Mouse (Mus musculus) layer of hippocampus, postnatal 36 days (tissue): ENCODE results near the gene Znhit2. TPM values are rescaled to one million over a fixed set of nuclear protein-coding genes. Genes with fewer than 3 reads are reported as not detected.

Source experiments
- DNase-seq, 2 experiments: peaks; one replicate each; pipeline ENCODE4 v3.0.0; 2022
- microRNA-seq, 2 experiments: library from miRNA; unstranded; fragments of <30 nt; microRNA quantifications; one replicate each; pipeline ENCODE4 v1.2.0; 2021
- total RNA-seq, 2 experiments: library from RNA; stranded (reverse); gene quantifications; 2 replicates each; pipeline ENCODE4 v1.2.3; 2021

Gene Znhit2
- total RNA-seq, 2 experiments from 2014 or later: 33.1 to 35.2 TPM

DNA sequence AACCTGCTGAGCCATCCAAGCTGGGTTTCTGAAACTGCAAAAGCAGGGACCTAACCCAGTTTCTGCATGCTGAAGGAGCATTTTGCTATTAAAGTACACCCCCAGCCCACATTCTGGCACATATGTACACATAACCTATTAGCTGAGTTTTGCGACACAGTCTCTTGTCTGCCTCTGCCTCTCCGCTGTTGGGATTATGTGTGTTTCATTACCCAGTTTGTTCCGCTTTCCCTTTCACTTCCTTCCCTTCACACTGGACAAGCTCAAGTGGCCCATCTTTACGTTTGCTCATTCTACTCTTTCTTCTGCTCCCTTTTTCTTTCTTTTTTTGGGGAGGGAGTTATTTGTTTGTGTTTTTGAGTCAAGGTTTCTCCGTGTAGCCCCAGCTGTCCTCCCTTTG lies 12.9 kb downstream of the Znhit2 start:
- DNase-seq: no peak

DNA sequence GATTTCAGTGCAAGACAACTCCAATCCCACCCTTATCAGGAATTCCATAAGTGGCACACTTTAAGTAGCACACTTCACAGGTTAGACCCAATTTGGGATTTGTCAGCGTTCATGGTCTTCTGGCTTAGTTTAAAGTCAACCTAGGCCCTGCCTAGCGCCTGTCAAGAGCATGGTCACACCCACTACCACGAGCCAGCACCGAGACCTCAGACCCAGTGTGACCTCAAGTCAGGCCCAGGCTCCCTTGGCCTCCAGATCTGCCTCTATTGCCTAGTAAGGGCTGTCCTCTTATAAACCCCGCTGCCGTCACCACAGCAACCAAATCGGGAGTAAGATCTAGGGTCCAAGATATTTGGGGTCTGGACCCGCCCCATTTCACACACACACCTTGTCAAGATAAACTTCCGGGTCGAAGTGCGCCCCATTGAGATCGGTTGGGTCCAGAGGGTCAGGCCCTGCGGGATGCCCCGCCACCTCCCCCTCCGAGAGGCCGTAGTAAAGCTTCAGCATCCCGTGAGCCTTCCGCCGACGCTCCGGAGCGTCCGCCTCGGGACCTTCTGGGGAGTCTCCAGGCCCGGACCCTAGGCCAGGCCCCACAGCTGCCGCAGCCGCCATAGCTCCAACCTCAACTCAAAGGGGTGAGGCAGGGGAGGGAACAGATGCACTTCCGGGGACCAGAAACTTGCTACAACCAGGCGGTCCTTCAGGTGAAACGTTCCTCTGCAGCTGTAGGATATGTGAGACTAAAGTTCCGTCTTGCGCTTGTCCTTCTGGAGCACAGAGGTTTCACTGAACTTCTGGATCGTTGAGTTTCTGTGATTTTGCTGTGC lies 15.8 kb downstream of the Znhit2 start, which contains the start of gene Vps51:
Gene Vps51 (minus strand): TSS at position 668 of the 830 bp plus-strand sequence.
- peak; percentile 79 to 83 for DNase-seq

DNA sequence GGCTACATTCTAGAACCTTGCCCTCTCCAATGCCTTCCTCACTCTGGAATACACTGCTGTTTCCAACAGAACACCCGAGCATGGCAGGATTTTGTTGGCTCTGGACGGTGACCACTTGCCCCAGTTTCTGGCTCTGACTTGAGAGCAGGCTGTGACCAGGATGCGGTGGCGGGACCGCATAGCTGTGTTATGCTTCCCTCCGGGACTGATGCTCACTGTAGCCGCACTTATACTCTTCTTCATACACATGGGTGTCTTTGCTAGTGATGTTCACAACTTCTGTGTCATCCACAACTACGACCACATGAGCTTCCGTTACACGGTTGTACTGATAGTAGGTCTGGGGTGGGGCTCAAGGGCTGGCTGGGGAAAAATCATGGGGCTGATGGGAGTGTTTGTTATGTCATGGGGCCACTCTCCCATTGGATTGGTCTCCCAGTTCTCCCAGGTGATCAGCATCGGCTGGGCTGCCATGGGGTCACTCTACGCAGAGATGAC lies 19.0 kb downstream of the Znhit2 start, which contains the start of gene Tmem262:
Gene Tmem262 (plus strand): TSS at position 51 of the 498 bp plus-strand sequence.
- DNase-seq: no peak

DNA sequence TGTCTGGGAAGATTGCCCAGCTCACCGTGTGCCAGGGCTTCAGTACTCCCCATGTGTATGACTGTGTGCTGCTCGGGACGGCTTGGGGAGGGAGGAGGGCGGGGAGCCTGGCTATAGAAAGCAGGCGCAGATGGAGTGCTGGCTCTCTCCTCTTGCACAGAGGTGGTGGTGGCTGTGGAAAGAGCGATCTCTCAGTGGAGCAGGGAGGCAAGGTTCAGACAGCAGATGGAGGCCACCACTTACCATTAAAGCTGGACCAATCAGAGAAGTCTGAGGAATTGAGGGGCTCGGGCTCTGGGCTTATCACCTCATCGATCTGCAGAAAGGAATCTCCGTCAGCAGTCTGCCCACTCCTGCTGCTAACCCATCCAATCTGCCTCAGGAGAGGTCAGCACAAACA lies 21.2 kb downstream of the Znhit2 start, which contains the start of gene Gm28374:
Gene Gm28374 (minus strand): TSS at position 101 of the 400 bp plus-strand sequence.
- DNase-seq: peak in 1 of 2 experiments; percentile 4

DNA sequence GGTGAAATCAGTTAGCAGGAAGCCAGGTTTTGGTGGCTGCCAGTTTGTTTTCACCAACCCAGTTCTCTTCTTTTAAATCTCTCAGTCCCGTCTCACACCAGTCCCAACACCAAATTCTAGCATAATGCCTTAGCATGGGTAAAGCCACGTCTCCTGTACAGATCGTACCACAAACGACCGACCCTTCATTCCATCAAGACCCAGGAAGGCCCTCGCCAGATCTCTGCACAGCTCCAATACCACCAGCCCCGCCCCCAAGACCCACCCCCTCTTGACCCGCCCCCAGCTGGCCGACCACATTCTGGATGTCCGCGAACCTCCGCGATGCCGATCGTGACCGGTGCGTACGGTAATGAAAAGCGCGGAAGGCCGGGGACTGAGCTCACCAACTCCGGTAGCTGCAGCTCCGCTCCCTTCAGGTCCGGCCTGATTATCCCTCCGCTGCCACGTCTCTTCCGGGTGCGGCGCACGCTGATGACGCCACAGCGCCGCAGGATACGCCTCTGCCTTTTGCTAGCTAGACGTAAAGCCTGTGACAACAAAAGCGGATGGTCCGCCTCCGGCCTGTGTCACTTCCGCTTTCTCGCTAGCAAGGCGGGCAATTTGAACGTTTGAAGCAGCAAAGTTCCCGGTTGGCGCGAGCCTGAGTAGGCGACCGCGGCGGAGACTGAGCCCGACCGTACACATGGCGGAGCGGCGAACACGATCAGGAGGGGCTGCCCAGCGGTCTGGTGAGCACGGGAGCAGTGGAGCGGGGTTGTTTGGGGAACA lies 23.7 kb downstream of the Znhit2 start, which contains the start of the genes Zfpl1 and Cdca5:
Gene Zfpl1 (minus strand): TSS at position 479 of the 771 bp plus-strand sequence.
Gene Cdca5 (plus strand): TSS at position 506 of the 771 bp plus-strand sequence.
- DNase-seq: peak; percentile 96

DNA sequence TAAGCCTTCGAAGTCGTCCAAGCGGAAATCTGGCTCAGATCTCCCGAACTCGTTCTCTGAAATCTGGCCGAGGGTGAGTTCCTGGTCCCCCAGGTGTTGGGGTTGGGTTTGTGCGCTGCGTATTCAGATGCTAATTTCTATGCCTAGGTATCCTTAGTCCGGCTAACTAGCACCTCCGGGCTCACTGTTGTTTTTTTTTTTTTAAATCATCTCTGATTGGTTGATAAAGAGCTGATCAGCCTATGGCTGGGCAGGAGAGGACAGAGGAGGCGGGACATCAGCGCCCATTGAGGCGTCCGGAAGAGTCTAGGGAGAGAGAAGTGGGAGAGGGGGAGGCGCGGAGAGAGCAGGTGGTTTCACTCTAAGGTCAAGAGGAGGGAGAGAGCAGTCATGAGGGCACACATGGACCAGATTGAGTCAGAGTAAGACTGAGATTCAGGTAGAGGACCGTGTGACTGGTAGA lies 24.5 kb downstream of the Znhit2 start:
- DNase-seq: peak in 1 of 2 experiments; percentile 5

DNA sequence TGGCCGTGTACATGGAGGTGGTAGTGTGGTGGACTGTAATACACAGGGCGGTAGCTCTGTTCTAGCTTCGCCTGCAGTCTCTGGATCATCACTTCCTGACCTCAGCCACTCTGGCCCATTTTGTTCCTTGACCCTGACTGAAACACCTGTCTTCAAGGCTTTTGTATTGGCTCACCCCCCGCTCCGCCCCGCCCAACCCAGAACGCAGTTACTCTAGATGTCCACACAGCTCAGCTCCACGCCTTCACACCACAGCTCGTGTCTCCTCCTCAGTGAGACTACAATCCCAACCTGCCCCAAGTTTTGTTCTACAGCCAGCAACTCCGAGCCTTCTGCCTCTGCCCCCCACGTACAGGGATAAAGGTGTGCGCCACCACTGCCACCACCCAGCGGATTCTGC lies 27.8 kb downstream of the Znhit2 start:
- no peak for DNase-seq

DNA sequence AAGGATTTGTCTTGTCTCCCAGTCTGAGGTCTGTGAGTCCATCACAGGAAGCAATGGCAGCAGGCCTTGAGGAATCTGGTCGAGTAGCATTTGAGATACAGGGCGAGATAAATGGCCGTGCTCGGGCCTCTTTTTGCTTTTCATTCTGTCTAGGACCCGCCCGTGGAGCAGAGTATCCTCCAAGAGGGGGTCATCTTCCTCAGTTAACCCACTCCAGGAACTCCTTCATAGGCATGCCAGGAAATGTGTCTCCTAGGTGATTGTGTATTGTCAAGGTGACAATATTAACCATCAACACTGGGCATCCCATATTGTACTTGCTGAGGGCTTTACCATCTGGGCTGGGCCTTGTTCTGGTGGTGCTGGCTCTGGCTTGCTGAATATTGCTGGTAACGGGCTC lies 33.1 kb downstream of the Znhit2 start, which contains the start of gene AC131692.1:
Gene AC131692.1 (plus strand): TSS at position 301 of the 400 bp plus-strand sequence.
- DNase-seq: no peak

DNA sequence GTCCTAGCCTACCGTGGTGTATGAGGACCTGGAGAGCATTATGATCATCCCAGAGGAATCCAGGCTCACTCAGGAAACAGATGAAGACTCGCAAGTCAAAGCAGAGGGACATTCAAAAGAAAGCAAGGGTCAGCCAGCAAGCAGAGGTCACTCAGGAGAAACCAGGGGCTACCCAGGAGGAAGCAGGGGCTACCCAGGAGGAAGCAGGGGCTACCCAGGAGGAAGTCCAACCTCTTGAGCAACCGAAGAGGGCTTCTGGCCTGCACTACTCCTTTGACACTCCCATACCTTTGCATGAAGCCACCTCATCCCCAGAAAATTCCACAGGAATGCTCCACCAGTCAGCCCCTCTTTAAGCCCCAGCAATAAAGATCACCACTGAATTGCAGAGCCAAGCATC lies 36.9 kb downstream of the Znhit2 start:
- DNase-seq: no peak

DNA sequence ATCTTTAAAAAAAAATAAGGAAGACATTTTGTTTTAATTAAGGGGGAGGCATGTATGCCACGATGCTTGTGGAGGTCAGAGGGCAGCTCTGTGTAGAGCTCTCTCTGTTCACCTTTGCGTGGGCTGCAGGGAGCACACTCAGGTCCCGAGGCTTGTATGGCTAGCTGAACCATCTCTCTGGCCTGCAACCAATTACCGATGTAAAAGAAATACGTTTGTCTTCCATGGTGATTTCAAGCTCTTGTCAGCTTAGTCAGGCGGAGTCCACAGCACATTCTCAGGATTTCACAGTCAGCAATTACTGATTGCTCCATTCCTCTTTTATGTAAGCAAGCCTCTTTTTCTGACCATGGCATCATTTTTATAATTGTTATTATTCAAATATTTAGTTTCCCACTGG lies 40.2 kb downstream of the Znhit2 start:
- no peak for DNase-seq

DNA sequence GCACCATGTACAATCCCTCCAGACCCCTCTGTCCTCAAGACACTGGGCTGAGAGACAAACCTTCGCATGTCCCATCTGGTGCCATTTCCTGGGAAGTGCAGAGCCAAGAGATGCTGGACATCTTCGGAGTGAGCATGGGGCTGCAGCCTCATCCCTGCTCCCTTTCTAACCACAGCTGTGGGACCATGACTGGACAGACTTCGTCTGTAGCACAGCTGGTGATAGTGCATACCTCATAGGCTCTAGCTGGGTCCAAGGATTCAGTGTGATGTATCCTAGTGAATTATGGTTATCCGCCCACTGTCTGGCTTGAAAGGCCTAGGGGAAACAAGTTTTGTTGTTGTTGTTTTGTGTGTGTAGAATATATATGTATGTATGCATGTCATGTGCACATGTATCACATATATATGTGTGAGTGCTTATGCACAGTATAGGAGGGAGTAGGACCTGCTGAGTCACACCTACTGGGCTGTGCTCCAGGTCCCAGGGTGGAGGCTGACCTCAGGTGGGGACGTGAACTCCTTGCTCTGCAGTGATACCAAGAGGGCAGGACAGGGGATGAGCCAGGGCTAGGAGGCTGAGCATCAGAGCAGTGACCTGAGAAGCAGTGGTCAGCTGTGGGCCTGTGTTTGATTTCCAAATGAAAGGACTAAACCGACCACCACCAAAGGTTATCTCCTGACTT lies 41.3 kb downstream of the Znhit2 start:
- no peak for DNase-seq

DNA sequence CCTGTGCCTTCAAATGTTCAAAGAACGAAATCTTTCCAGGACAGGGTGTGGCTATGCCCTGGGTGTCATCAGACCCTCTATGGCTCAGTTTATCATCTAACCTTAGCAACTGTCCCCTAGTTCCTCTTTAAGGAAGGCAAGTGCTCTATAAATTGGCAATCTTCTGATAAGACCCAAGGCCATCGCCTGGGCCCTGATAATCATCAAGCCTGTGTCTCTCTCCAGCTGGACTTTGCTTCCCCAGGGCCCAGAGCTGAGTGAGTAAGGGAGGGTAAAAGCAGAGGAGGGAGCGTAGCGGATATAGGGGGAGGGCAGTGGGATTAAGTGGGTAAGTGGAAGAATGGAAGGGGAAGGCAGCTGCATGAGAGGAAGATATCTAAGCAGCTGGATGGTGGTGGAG lies 43.5 kb downstream of the Znhit2 start:
- DNase-seq: no peak

DNA sequence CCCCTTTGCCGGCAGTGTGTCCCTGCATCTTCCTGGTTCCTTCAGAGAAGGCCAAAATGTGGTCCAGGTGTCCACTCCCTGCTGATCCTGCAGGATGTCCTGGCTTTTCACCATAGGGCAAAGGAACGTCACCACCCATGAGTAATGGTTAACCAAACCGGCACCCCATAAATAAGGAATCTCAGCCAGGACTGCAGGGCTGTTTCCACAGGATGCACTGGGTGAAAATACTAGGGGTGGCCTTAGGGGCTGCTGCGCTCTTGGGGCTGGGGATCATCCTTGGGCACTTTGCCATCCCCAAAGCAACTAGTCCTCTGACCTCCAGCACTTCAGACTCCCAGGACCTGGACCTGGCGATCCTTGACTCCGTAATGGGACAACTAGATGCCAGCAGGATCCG lies 44.6 kb downstream of the Znhit2 start, which contains the start of gene Naaladl1:
Gene Naaladl1 (plus strand): TSS at position 197 of the 400 bp plus-strand sequence.
- no peak for DNase-seq

Small RNA genes within 50 kb of the gene (microRNA-seq; reads per million reads assigned to microRNA genes)
- gene Mir6988: 1.5 to 2.8 reads per million in 2 experiments

Other genes with a start within 250 kb of the Znhit2 start
- 10 to 100 TPM; 13.5 to 14.2 TPM for gene Frmd8, start 185.9 kb upstream of the Znhit2 start, total RNA-seq
- 1 to 10 TPM; 2.5 to 2.7 TPM for gene Slc25a45, start 183.4 kb upstream of the Znhit2 start, total RNA-seq
- gene Tigd3, start 167.0 kb upstream of the Znhit2 start, total RNA-seq: 1 to 10 TPM; 1.9 to 2.2 TPM
- 100 to 1,000 TPM in 1 of 2 experiments, 10 to 100 TPM in 1; 92.0 to 108 TPM for gene Dpf2, start 148.2 kb upstream of the Znhit2 start, total RNA-seq
- 1 to 10 TPM; 4.4 to 5.5 TPM for gene Cdc42ep2, start 136.4 kb upstream of the Znhit2 start, total RNA-seq
- gene Pola2, start 97.0 kb upstream of the Znhit2 start, total RNA-seq: 1 to 10 TPM; 5.3 to 5.5 TPM
- gene Slc22a20, start 75.0 kb upstream of the Znhit2 start, total RNA-seq: not detected
- 10 to 100 TPM; 20.5 to 26.0 TPM for gene Capn1, start 45.3 kb upstream of the Znhit2 start, total RNA-seq
- gene Syvn1, start 14.6 kb upstream of the Znhit2 start, total RNA-seq: 10 to 100 TPM; 46.4 to 52.3 TPM
- 10 to 100 TPM; 46.8 to 47.9 TPM for gene Mrpl49, start 3.4 kb upstream of the Znhit2 start, total RNA-seq
- 100 to 1,000 TPM; 676 to 701 TPM for gene Fau, start 3.3 kb upstream of the Znhit2 start, total RNA-seq
- 10 to 100 TPM; 26.4 to 34.2 TPM for gene Tm7sf2, start 7.2 kb downstream of the Znhit2 start, total RNA-seq
- gene Vps51, start 16.0 kb downstream of the Znhit2 start, total RNA-seq: 10 to 100 TPM; 85.3 to 88.8 TPM
- not detected for gene Tmem262, start 18.8 kb downstream of the Znhit2 start, total RNA-seq
- gene Gm28374, start 21.1 kb downstream of the Znhit2 start, total RNA-seq: 1 to 10 TPM; 1.5 to 1.6 TPM
- gene Zfpl1, start 23.8 kb downstream of the Znhit2 start, total RNA-seq: 10 to 100 TPM; 39.6 to 40.3 TPM
- gene Cdca5, start 23.8 kb downstream of the Znhit2 start, total RNA-seq: under 1 TPM; 0.17 to 0.43 TPM
- not detected for gene AC131692.1, start 33.2 kb downstream of the Znhit2 start, total RNA-seq
- under 1 TPM in 1 of 2 experiments, not detected in 1; 0.12 TPM for gene Naaladl1, start 44.6 kb downstream of the Znhit2 start, total RNA-seq
- 10 to 100 TPM; 14.7 to 14.9 TPM for gene Sac3d1, start 57.5 kb downstream of the Znhit2 start, total RNA-seq
- gene Snx15, start 67.1 kb downstream of the Znhit2 start, total RNA-seq: 10 to 100 TPM; 40.2 to 42.5 TPM
- gene Batf2, start 79.8 kb downstream of the Znhit2 start, total RNA-seq: under 1 TPM; 0.28 to 0.60 TPM
- 10 to 100 TPM; 69.1 to 73.2 TPM for gene Arl2, start 80.4 kb downstream of the Znhit2 start, total RNA-seq
- not detected for gene Majin, start 123.2 kb downstream of the Znhit2 start, total RNA-seq
- not detected for gene Gpha2, start 165.2 kb downstream of the Znhit2 start, total RNA-seq
- gene Ppp2r5b, start 174.7 kb downstream of the Znhit2 start, total RNA-seq: 100 to 1,000 TPM; 135 to 137 TPM
- 10 to 100 TPM; 31.3 to 34.0 TPM for gene Atg2a, start 180.5 kb downstream of the Znhit2 start, total RNA-seq
- gene Ehd1, start 215.5 kb downstream of the Znhit2 start, total RNA-seq: 10 to 100 TPM; 72.8 to 82.2 TPM
- gene Cdc42bpg, start 245.3 kb downstream of the Znhit2 start, total RNA-seq: 1 to 10 TPM; 4.3 to 6.9 TPM